Mouse (Mus musculus): Measurements from ENCODE around the gene Tmem265. TPM values are rescaled to one million over a fixed set of nuclear protein-coding genes. Genes with fewer than 3 reads are reported as not detected.

Tmem265 gene
- total and polyA plus RNA-seq, 2 experiments from 2014 or later = 5.7 to 9.2 TPM

DNA sequence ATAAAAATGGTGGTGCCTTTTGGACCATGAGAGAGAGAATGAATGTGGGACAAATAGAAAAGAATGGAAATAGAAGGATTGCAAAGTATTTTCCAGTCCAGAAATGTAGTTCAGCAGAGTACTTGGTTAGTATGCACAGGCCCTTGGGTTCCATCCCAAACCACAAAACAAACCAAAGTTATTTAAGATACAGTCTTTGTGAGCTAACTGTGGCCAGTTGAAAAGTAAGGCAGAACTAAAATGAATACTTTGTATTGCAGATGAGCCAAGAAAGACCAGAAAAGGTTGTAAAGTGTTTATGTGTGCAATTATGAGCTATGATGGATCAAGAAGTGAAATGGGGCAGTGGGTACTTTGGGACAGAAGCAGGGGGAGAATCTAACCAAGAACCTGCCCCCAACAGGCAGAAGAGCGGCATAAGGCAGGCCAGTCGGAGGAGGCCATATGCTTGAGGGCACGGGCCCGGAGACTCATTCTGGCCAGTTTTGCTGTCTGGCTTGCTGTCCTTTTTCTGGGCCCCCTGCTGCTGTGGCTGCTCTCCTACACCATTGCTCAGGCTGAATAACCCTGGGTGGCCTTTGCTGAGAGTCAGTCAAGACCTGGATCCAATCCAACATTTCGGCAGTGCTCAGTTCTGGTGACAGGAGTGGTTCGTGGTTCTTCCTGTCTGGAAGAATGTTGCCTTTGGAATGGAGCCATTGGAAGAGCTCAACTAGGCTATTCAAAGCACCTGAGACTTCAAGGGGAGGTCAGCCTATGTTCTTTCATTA is 3.4 kb downstream of the Tmem265 start:
- DNase-seq (ENCODE audit: low spot score) = peak; percentile 58
- no peak overlapping the region for H3K4me2 ChIP-seq (ENCODE audit: low read depth, low read length)
- no peak overlapping the region for H3K9ac ChIP-seq (replicated peaks; ENCODE audit: low read length)
- H3K9me3 ChIP-seq (ENCODE audit: low read length) = no peaks in the 10 kb centered on the region
- H3K4me1 ChIP-seq (ENCODE audit: insufficient read depth, low read length) = no peaks in the 10 kb centered on the region
- no peak overlapping the region for H3K27ac ChIP-seq
- peak; percentile 21; the same call in 1 of the 2 replicates for TF ChIP-seq CTCF (IDR thresholded peaks at IDR 0.05; ENCODE audit: low read depth)
- ATAC-seq = no peak
- no peak overlapping the region for H3K4me3 ChIP-seq (ENCODE audit: low read length)
- peaks cover 17% of the 10 kb centered on the region for H3K36me3 ChIP-seq (ENCODE audit: insufficient read depth, low read length)
- H3K27me3 ChIP-seq (ENCODE audit: insufficient read depth, low read length) = no peaks in the 10 kb centered on the region
- 46% methylated on average over 6 of the region's 6 CpGs for WGBS

DNA sequence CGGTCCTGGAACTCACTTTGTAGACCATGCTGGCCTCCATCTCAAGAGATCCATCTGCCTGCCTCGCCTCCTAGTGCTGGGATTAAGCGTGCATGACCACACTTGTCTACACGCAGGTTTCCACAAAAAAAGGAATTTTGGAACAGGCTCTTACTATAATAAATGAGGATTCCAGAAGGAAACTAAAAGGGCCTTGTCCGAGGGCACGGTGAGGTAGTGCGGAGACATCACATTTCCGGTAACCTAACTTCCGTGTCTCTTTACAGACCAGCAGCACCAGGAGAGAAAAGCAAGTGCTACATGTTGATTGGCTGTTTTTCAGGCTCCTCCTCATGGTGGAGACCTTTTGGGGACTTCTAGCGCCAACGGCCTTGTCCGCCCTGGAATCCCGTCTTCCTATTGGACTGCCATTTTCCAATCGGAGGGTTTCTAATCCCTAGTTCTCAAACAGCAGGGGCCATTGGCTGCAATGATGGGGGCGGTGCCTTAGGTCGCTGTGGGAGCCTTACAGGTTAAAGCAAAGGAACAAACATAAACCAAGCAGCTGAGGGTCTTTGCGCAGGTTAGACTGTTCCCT is 11.8 kb downstream of the Tmem265 start, which contains the start of gene Phkg2:
Gene Phkg2 (plus strand): TSS at position 446 of the 577 bp plus-strand sequence.
- no peaks in the 10 kb centered on the region for H3K9me3 ChIP-seq (ENCODE audit: low read length)
- peak within 1 kb of the TSS; percentile 74 for H3K4me2 ChIP-seq (ENCODE audit: low read depth, low read length)
- H3K4me3 ChIP-seq (ENCODE audit: low read length) = peak within 1 kb of the TSS; percentile 54
- H3K27ac ChIP-seq = peak within 1 kb of the TSS; percentile 81
- H3K9ac ChIP-seq (replicated peaks; ENCODE audit: low read length) = peak within 1 kb of the TSS; percentile 62
- no peaks in the 10 kb centered on the region for H3K27me3 ChIP-seq (ENCODE audit: insufficient read depth, low read length)
- under 1% methylated on average over 17 of the region's 17 CpGs for WGBS
- ATAC-seq (peak; percentile 99), DNase-seq (ENCODE audit: low spot score) (peak; percentile 98)
- TF ChIP-seq CTCF (IDR thresholded peaks at IDR 0.05; ENCODE audit: low read depth) = peak; percentile 16; the same call in 1 of the 2 replicates
- H3K36me3 ChIP-seq (ENCODE audit: insufficient read depth, low read length) = peaks cover 10% of the 10 kb centered on the region; the same call in 1 of the 2 replicates
- peaks cover 13% of the 10 kb centered on the region for H3K4me1 ChIP-seq (ENCODE audit: insufficient read depth, low read length)

DNA sequence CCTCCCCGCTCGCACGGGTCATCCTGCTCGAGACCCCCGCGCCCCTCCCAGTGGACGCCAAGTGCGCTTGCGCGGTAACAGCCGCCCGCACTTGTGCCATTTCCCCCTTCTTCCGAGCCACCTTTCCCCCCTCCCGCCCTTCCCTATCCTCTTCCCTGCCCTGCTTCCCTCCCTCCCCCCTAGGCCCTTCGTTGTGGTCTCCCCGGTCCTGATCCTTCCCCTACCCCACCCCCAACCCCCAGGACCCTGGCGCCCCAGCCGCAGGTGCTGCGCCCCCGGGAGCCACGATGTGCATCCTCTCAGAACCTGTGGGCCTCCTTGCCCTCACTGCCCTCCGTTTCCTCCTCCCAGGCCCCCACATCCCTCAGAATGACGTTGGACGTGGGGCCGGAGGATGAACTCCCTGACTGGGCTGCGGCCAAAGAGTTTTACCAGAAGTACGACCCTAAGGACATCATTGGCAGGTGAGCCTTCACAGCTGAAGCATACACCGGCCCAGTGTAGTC is 12.4 kb downstream of the Tmem265 start:
- no peak for ATAC-seq
- peaks cover 15% of the 10 kb centered on the region; the same call in 1 of the 2 replicates for H3K36me3 ChIP-seq (ENCODE audit: insufficient read depth, low read length)
- peaks cover 13% of the 10 kb centered on the region for H3K4me1 ChIP-seq (ENCODE audit: insufficient read depth, low read length)
- no peaks in the 10 kb centered on the region for H3K27me3 ChIP-seq (ENCODE audit: insufficient read depth, low read length)
- DNase-seq (ENCODE audit: low spot score) = no peak
- H3K9ac ChIP-seq (replicated peaks; ENCODE audit: low read length) = peak overlapping the region; percentile 62
- peak overlapping the region; percentile 81 for H3K27ac ChIP-seq
- H3K9me3 ChIP-seq (ENCODE audit: low read length) = no peaks in the 10 kb centered on the region
- H3K4me3 ChIP-seq (ENCODE audit: low read length) = peak overlapping the region; percentile 54
- peak overlapping the region; percentile 74 for H3K4me2 ChIP-seq (ENCODE audit: low read depth, low read length)
- under 1% methylated on average over 28 of the region's 28 CpGs for WGBS
- TF ChIP-seq CTCF (IDR thresholded peaks at IDR 0.05; ENCODE audit: low read depth) = no peak

DNA sequence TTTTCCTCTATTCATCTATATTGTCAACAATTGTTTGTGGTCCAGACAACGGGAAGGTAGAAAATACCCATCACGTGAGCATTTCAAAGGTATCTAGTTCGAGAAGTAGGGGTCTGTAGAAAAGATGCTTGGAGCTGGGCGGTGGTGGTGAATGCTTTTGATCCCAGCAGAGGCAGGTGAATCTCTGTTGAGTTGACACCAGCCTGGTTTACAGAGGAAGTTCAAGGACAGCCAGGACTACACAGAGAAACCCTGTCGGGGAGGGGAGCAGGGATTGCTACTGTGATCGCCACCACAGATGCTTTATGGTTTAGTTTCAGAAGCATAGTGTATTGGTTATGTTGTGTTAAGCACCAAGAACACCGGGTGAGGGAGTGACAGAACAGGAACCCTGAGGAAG is 12.9 kb downstream of the Tmem265 start:
- Histone ChIP-seq H3K4me1 (ENCODE audit: insufficient read depth, low read length) (peaks cover 13% of the 10 kb centered on the region), H3K9me3 (ENCODE audit: low read length) (no peaks in the 10 kb centered on the region), H3K4me2 (ENCODE audit: low read depth, low read length) (peak overlapping the region; percentile 74), H3K9ac (replicated peaks; ENCODE audit: low read length) (peak overlapping the region; percentile 62), H3K36me3 (ENCODE audit: insufficient read depth, low read length) (peaks cover 15% of the 10 kb centered on the region; the same call in 1 of the 2 replicates), H3K4me3 (ENCODE audit: low read length) (peak overlapping the region; percentile 54), H3K27me3 (ENCODE audit: insufficient read depth, low read length) (no peaks in the 10 kb centered on the region), H3K27ac (peak overlapping the region; percentile 81; the same call in 1 of the 2 replicates)
- 25% methylated on average over 7 of the region's 7 CpGs for WGBS
- TF ChIP-seq CTCF (IDR thresholded peaks at IDR 0.05; ENCODE audit: low read depth) = no peak
- ATAC-seq = no peak
- no peak for DNase-seq (ENCODE audit: low spot score)

DNA sequence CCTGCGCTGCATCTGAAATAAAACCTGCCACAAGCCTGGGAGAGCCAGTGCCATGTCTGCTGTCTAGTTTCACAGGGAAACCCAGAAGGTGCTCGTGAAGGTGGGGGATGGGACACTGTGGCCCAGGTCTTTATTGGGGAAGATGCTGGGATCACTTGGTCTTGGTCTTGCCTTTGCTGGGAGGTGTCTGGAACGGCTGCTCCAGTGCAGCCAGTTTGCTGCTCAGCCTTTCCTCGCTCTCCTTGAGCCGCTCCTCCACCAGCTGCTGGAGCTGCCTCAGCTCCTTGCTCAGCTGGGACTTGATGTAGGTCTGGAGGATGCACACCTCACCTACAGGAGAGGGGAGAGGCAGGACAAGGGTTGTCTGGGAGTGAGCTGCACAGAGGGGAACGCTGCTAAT is 22.1 kb downstream of the Tmem265 start:
- H3K27ac ChIP-seq = no peak overlapping the region
- ATAC-seq = no peak
- no peaks in the 10 kb centered on the region for H3K27me3 ChIP-seq (ENCODE audit: insufficient read depth, low read length)
- WGBS = 93% methylated on average over 6 of the region's 6 CpGs
- no peaks in the 10 kb centered on the region for H3K4me1 ChIP-seq (ENCODE audit: insufficient read depth, low read length)
- peaks cover 48% of the 10 kb centered on the region for H3K36me3 ChIP-seq (ENCODE audit: insufficient read depth, low read length)
- H3K9me3 ChIP-seq (ENCODE audit: low read length) = no peaks in the 10 kb centered on the region
- H3K4me3 ChIP-seq (ENCODE audit: low read length) = no peak overlapping the region
- no peak overlapping the region for H3K9ac ChIP-seq (replicated peaks; ENCODE audit: low read length)
- no peak overlapping the region for H3K4me2 ChIP-seq (ENCODE audit: low read depth, low read length)
- DNase-seq (ENCODE audit: low spot score) = no peak
- no peak for TF ChIP-seq CTCF (IDR thresholded peaks at IDR 0.05; ENCODE audit: low read depth)

DNA sequence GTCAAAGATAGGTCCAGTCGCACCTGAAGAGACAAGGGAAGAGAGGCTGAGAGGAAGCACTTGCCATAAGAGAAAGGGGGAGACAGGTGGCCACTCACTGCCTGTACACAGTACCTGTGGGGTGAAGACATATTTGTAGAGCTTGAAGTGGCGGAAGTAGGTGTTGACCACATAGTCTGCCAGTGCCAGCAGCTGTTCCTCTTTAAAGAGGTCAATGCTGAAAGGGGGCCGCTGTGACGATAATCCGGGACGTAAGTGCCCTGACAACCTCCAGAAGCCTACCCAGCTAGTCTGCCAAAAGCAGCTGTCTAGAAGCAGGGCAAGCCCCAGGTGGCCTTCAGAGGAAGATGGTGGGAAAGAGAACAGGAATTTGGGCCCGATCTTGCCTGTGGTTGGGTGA is 23.8 kb downstream of the Tmem265 start:
- no peak overlapping the region for H3K9ac ChIP-seq (replicated peaks; ENCODE audit: low read length)
- TF ChIP-seq CTCF (IDR thresholded peaks at IDR 0.05; ENCODE audit: low read depth) = no peak
- peaks cover 38% of the 10 kb centered on the region for H3K36me3 ChIP-seq (ENCODE audit: insufficient read depth, low read length)
- no peak for ATAC-seq
- H3K4me2 ChIP-seq (ENCODE audit: low read depth, low read length) = no peak overlapping the region
- DNase-seq (ENCODE audit: low spot score) = no peak
- no peak overlapping the region for H3K27ac ChIP-seq
- WGBS = 84% methylated on average over 7 of the region's 7 CpGs
- no peaks in the 10 kb centered on the region; the same call in 1 of the 2 replicates for H3K4me1 ChIP-seq (ENCODE audit: insufficient read depth, low read length)
- no peak overlapping the region for H3K4me3 ChIP-seq (ENCODE audit: low read length)
- no peaks in the 10 kb centered on the region for H3K27me3 ChIP-seq (ENCODE audit: insufficient read depth, low read length)
- no peaks in the 10 kb centered on the region for H3K9me3 ChIP-seq (ENCODE audit: low read length)

Measured in hindbrain, postnatal 0 days (tissue).